Mouse (Mus musculus) spleen, embryonic (tissue): ENCODE measurements at regions not wholly inside any gene's neighbourhood (a gene's known extent, or its start where the extent isn't known, plus 50 kb on each side); places are given as distances from the start of the nearest gene placed in this dataset.

Source experiments
- CTCF ChIA-PET: fragments of 350-600 bp; sonication (Branson Sonifier 250); formaldehyde crosslinking; loops from one replicate; lab custom pipeline; 2022; lab: Charles Lee

GRCm38 (mm10) chr2:116808113-116808512, 70.4 kb upstream of the Tmco5 start:
- CTCF ChIA-PET = no interaction called here

- CTCF ChIA-PET = no interaction called here
Observed at GRCm38 (mm10) chr2:116808554-116808953, 69.9 kb upstream of the Tmco5 start.

DNA sequence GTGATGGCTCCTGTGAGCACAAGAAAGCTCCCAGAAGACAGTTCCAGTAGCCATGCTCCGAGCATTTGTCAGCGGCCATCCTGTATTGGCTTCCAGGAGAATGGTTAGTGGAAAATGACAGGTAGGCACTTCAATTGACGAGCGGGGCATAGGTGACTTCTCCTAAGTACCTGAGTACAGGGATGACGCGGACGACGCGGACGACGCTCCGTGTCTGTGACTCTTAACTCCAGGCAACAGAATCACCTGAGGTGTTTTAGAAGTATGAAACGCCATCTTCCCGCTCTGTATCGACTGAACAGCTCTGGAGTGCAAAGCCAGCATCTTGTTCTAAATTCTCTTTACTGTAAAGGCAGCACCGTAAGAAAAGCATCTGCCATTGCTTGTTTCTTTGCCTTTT, 68.4 kb upstream of the Tmco5 start:
- CTCF ChIA-PET = no interaction called here

DNA sequence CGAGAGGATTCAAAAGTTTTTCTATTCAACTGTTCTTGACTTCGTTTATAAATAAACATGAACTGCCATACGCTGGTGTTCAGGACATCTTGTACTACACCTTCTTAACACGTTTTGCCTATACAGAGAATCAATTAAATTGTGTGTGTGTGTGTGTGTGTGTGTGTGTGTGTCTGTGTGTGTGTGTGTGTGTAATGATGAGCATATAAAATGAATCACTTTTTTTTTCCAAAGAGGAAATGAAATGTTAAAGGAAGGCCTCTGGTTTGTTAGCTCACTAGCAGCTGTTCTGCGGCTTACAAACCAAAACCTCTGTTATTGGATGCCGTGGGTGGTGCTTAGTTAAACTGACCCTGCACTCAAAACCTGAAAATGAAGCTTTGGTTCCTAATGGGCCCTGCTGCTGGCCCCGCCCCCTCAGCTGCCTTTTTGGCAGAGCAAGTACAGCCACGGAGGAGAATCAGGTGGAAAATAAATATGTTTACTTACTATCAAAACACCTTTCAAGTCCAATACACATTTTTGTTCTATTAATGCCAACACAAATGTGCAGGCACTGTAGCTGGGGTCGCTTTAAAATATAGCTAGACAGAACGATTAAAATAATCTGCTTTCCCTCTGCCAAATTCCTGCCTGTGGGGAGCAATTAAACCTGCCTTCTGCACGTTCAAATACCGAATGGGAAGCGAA, 65.5 kb upstream of the Tmco5 start:
- CTCF ChIA-PET = no interaction called here

- CTCF ChIA-PET = no interaction called here
Observed at GRCm38 (mm10) chr2:116813559-116813895, 65.0 kb upstream of the Tmco5 start.

DNA sequence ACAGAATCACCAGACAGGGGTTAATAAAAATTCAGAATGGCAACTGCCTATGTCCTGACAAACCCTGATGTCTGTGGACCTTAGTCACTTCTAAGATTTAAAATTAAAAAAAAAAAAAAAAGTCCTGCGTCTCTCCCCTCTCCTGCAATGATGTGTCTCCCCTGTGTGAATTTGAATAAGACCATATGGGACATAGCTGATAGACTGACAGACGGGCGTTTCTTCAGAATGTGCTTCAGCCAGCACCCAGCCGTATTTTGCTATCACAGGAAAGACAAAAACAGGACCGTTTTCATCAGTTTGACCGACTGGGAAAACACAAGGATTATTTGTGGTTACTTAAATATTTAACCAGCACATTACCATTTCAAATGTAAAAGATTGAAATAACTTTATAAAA, 61.4 kb upstream of the Tmco5 start:
- CTCF ChIA-PET = interaction anchor here (0.7 kb wide), 1 partner anchor 10 kb away, joined by 3 read pairs; no protein-coding TSS in a partner anchor

- CTCF ChIA-PET = no interaction called here
Observed at GRCm38 (mm10) chr2:116817561-116817960, 60.9 kb upstream of the Tmco5 start.

- CTCF ChIA-PET = no interaction called here
Observed at GRCm38 (mm10) chr2:116818550-116818949, 59.9 kb upstream of the Tmco5 start.

GRCm38 (mm10) chr2:116819016-116819687, 59.3 kb upstream of the Tmco5 start:
- CTCF ChIA-PET = no interaction called here

- CTCF ChIA-PET = no interaction called here
Observed at GRCm38 (mm10) chr2:116820831-116821745, 57.4 kb upstream of the Tmco5 start.
